Mouse (Mus musculus) heart, embryonic 11.5 days (tissue): ENCODE measurements at regions not wholly inside any gene's neighbourhood (a gene's known extent, or its start where the extent isn't known, plus 50 kb on each side); places are given as distances from the start of the nearest gene placed in this dataset.
"Not testable (repeated sequence)": the region's sequence is repeated elsewhere in the genome, so short reads cannot be mapped to it uniquely, and the experiment has no call there.

ENCODE experiments used
- ATAC-seq: fragments of 200-750 bp; cut with Nextera tagmentation; replicated peaks from 2 replicates; pipeline ENCODE4 v1.8.0; 2017; ENCODE audit warnings: moderate library complexity; ENCODE audit not compliant: insufficient number of reproducible peaks, low FRiP score, low TSS enrichment
- H3K27ac ChIP-seq: fragments of 300-500 bp; sonication (generic); 2 replicates; pipeline ENCODE4 v1.5.1; 2014; ENCODE audit warnings: mild to moderate bottlenecking, low read depth, low read length
- H3K27me3 ChIP-seq: fragments of 300-500 bp; sonication (generic); 2 replicates; pipeline ENCODE4 v1.6.1; 2014; ENCODE audit warnings: mild to moderate bottlenecking, low read length, mixed read lengths; ENCODE audit not compliant: control insufficient read depth, insufficient read depth
- H3K36me3 ChIP-seq: fragments of 300-500 bp; sonication (generic); 2 replicates; pipeline ENCODE4 v1.6.1; 2014; ENCODE audit warnings: mild to moderate bottlenecking, low read length, moderate library complexity, mixed read lengths; ENCODE audit not compliant: control insufficient read depth, insufficient read depth
- H3K4me1 ChIP-seq: fragments of 300-500 bp; sonication (generic); 2 replicates; pipeline ENCODE4 v1.6.1; 2014; ENCODE audit warnings: low read length; ENCODE audit not compliant: control insufficient read depth, insufficient read depth
- H3K4me2 ChIP-seq: fragments of 300-500 bp; sonication (generic); 2 replicates; pipeline ENCODE4 v1.6.1; 2014; ENCODE audit warnings: mild to moderate bottlenecking, moderate library complexity
- H3K4me3 ChIP-seq: fragments of 300-500 bp; sonication (generic); 2 replicates; pipeline ENCODE4 v1.5.1; 2014; ENCODE audit warnings: low read depth, low read length
- H3K9ac ChIP-seq: fragments of 300-500 bp; sonication (generic); 2 replicates; pipeline ENCODE4 v1.6.1; 2014; ENCODE audit warnings: mild to moderate bottlenecking, low read depth, low read length, moderate library complexity
- H3K9me3 ChIP-seq: fragments of 300-500 bp; sonication (generic); replicated peaks from 2 replicates; pipeline ENCODE4 v1.6.1; 2016; ENCODE audit warnings: low read length; ENCODE audit not compliant: control insufficient read depth
- WGBS: fragments of 180-500 bp; shearing (Covaris S2); extraction: QIAGEN DNeasy Blood & Tissue Kit; methylation state at CpG from one replicate; pipeline ENCODE4 v1.1.7; 2014; ENCODE audit not compliant: insufficient replicate concordance; 5-methylcytosine and 5-hydroxymethylcytosine counted together

GRCm38 (mm10) chr3:22007736-22008135, 68.7 kb upstream of the Tbl1xr1 start:
- WGBS, result 80% methylated on average over 5 of the region's 5 CpGs
- no peak for ATAC-seq
- H3K9ac ChIP-seq, result no peak overlapping the region
- H3K36me3 ChIP-seq, result no peaks in the 10 kb centered on the region
- no peak overlapping the region for H3K4me2 ChIP-seq
- no peaks in the 10 kb centered on the region for H3K9me3 ChIP-seq
- H3K27ac ChIP-seq, result no peak overlapping the region
- no peak overlapping the region for H3K4me3 ChIP-seq
- H3K27me3 ChIP-seq, result no peaks in the 10 kb centered on the region
- no peaks in the 10 kb centered on the region for H3K4me1 ChIP-seq

GRCm38 (mm10) chr3:22008432-22008831, 68.0 kb upstream of the Tbl1xr1 start:
- Histone ChIP-seq H3K9me3 (no peaks in the 10 kb centered on the region), H3K4me3 (no peak overlapping the region), H3K36me3 (no peaks in the 10 kb centered on the region), H3K27ac (no peak overlapping the region), H3K9ac (no peak overlapping the region), H3K4me1 (no peaks in the 10 kb centered on the region), H3K4me2 (no peak overlapping the region), H3K27me3 (no peaks in the 10 kb centered on the region)
- WGBS, result 81% methylated on average over 5 of the region's 5 CpGs
- ATAC-seq, result no peak

- Histone ChIP-seq H3K27me3 (no peaks in the 10 kb centered on the region), H3K9ac (no peak overlapping the region), H3K9me3 (no peaks in the 10 kb centered on the region), H3K4me2 (no peak overlapping the region), H3K4me1 (no peaks in the 10 kb centered on the region), H3K36me3 (no peaks in the 10 kb centered on the region), H3K27ac (no peak overlapping the region), H3K4me3 (no peak overlapping the region)
- WGBS, result 57% methylated on average over 2 of the region's 2 CpGs
- ATAC-seq, result no peak
Measured at GRCm38 (mm10) chr3:22009898-22010699, 66.4 kb upstream of the Tbl1xr1 start.

GRCm38 (mm10) chr3:22010700-22010991, 65.8 kb upstream of the Tbl1xr1 start:
- not testable (repeated sequence) for ATAC-seq, H3K27ac ChIP-seq, H3K4me2 ChIP-seq, H3K9ac ChIP-seq, H3K27me3 ChIP-seq, H3K36me3 ChIP-seq, H3K9me3 ChIP-seq, H3K4me3 ChIP-seq, H3K4me1 ChIP-seq

- no peaks in the 10 kb centered on the region for H3K9me3 ChIP-seq
- no peaks in the 10 kb centered on the region for H3K36me3 ChIP-seq
- H3K27me3 ChIP-seq, result no peaks in the 10 kb centered on the region
- WGBS, result 84% methylated on average over 3 of the region's 3 CpGs
- H3K4me3 ChIP-seq, result no peak overlapping the region
- peaks cover 4% of the 10 kb centered on the region; the same call in 1 of the 2 replicates for H3K4me1 ChIP-seq
- no peak overlapping the region for H3K4me2 ChIP-seq
- no peak overlapping the region for H3K27ac ChIP-seq
- H3K9ac ChIP-seq, result no peak overlapping the region
- no peak for ATAC-seq
Measured at GRCm38 (mm10) chr3:22021360-22021935, 55.0 kb upstream of the Tbl1xr1 start.

GRCm38 (mm10) chr3:22022418-22022817, 54.0 kb upstream of the Tbl1xr1 start:
- ATAC-seq, result no peak
- H3K36me3 ChIP-seq, result no peaks in the 10 kb centered on the region
- no peak overlapping the region for H3K4me3 ChIP-seq
- no peaks in the 10 kb centered on the region for H3K9me3 ChIP-seq
- no peak overlapping the region for H3K4me2 ChIP-seq
- H3K4me1 ChIP-seq, result peaks cover 4% of the 10 kb centered on the region; the same call in 1 of the 2 replicates
- no peaks in the 10 kb centered on the region for H3K27me3 ChIP-seq
- WGBS, result 44% methylated on average over 2 of the region's 2 CpGs
- no peak overlapping the region for H3K27ac ChIP-seq
- no peak overlapping the region for H3K9ac ChIP-seq

- Histone ChIP-seq H3K4me1 (peaks cover 4% of the 10 kb centered on the region; the same call in 1 of the 2 replicates), H3K36me3 (no peaks in the 10 kb centered on the region), H3K27me3 (no peaks in the 10 kb centered on the region), H3K9ac (no peak overlapping the region), H3K9me3 (no peaks in the 10 kb centered on the region), H3K27ac (no peak overlapping the region), H3K4me2 (no peak overlapping the region), H3K4me3 (no peak overlapping the region)
- WGBS, result 59% methylated on average over 6 of the region's 6 CpGs
- no peak for ATAC-seq
Measured at GRCm38 (mm10) chr3:22023049-22023448, 53.4 kb upstream of the Tbl1xr1 start.

GRCm38 (mm10) chr3:22023551-22023950, 52.9 kb upstream of the Tbl1xr1 start:
- no peak overlapping the region for H3K4me2 ChIP-seq
- peaks cover 4% of the 10 kb centered on the region; the same call in 1 of the 2 replicates for H3K4me1 ChIP-seq
- H3K27me3 ChIP-seq, result no peaks in the 10 kb centered on the region
- ATAC-seq, result no peak
- no peaks in the 10 kb centered on the region for H3K36me3 ChIP-seq
- H3K9ac ChIP-seq, result no peak overlapping the region
- H3K9me3 ChIP-seq, result no peaks in the 10 kb centered on the region
- WGBS, result 43% methylated on average over 5 of the region's 5 CpGs
- H3K4me3 ChIP-seq, result no peak overlapping the region
- no peak overlapping the region for H3K27ac ChIP-seq

- peak; percentile 57; the same call in 1 of the 2 replicates for ATAC-seq
- Histone ChIP-seq H3K4me3 (no peak overlapping the region), H3K27me3 (no peaks in the 10 kb centered on the region), H3K9me3 (no peaks in the 10 kb centered on the region), H3K27ac (no peak overlapping the region), H3K9ac (no peak overlapping the region), H3K4me2 (no peak overlapping the region), H3K36me3 (no peaks in the 10 kb centered on the region), H3K4me1 (peaks cover 4% of the 10 kb centered on the region; the same call in 1 of the 2 replicates)
- WGBS, result 11% methylated on average over 6 of the region's 6 CpGs
Measured at GRCm38 (mm10) chr3:22024200-22024599, 52.3 kb upstream of the Tbl1xr1 start.
